Mouse (Mus musculus) heart, embryonic 16.5 days (tissue): ENCODE results near the gene Galk1. TPM values are rescaled to one million over a fixed set of nuclear protein-coding genes. Genes with fewer than 3 reads are reported as not detected.
"Not testable (repeated sequence)": the region's sequence is repeated elsewhere in the genome, so short reads cannot be mapped to it uniquely, and the experiment has no call there.

Source experiments
- ATAC-seq: fragments of 200-750 bp; cut with Nextera tagmentation; replicated peaks from 2 replicates; pipeline ENCODE4 v1.8.0; 2017; ENCODE audit warnings: moderate number of reproducible peaks; ENCODE audit not compliant: insufficient read depth, low FRiP score; ENCODE audit errors: extremely low read depth
- H3K27ac ChIP-seq: fragments of 300-500 bp; sonication (generic); 2 replicates; pipeline ENCODE4 v1.5.1; 2014; ENCODE audit warnings: mild to moderate bottlenecking, low read length, control low read depth, moderate library complexity
- H3K27me3 ChIP-seq: fragments of 300-500 bp; sonication (generic); 2 replicates; pipeline ENCODE4 v1.6.1; 2014; ENCODE audit warnings: low read length, mixed read lengths; ENCODE audit not compliant: control insufficient read depth, insufficient read depth
- H3K36me3 ChIP-seq: fragments of 300-500 bp; sonication (generic); 2 replicates; pipeline ENCODE4 v1.6.1; 2014; ENCODE audit not compliant: control insufficient read depth, insufficient read depth
- H3K4me1 ChIP-seq: fragments of 300-500 bp; sonication (generic); 2 replicates; pipeline ENCODE4 v1.6.1; 2014; ENCODE audit warnings: low read length, mixed read lengths; ENCODE audit not compliant: control insufficient read depth, insufficient read depth
- H3K4me2 ChIP-seq: fragments of 300-500 bp; sonication (generic); 2 replicates; pipeline ENCODE4 v1.6.1; 2014; ENCODE audit warnings: low read depth, mild to moderate bottlenecking, control low read depth, low read length
- H3K4me3 ChIP-seq: fragments of 300-500 bp; sonication (generic); 2 replicates; pipeline ENCODE4 v1.5.1; 2014; ENCODE audit warnings: mild to moderate bottlenecking, control low read depth, low read length
- H3K9ac ChIP-seq: fragments of 300-500 bp; sonication (generic); 2 replicates; pipeline ENCODE4 v1.6.1; 2014; ENCODE audit warnings: low read length, control low read depth
- H3K9me3 ChIP-seq: fragments of 300-500 bp; sonication (generic); replicated peaks from 2 replicates; pipeline ENCODE4 v1.6.1; 2016; ENCODE audit warnings: low read length; ENCODE audit not compliant: control insufficient read depth
- WGBS: fragments of 180-500 bp; shearing (Covaris S2); extraction: QIAGEN DNeasy Blood & Tissue Kit; methylation state at CpG from one replicate; pipeline ENCODE4 v1.1.7; 2014; 5-methylcytosine and 5-hydroxymethylcytosine counted together
- polyA plus RNA-seq: library from polyadenylated mRNA; unstranded; fragments of >200 nt; fragmentation: Nextera tagmentation; extraction: Ambion mirVana; gene quantifications from 2 replicates; pipeline ENCODE4 v1.2.1, GENCODE M21; 2015

The Galk1 gene
- polyA plus RNA-seq, 1 experiment from 2014 or later, result 142 TPM

GRCm38 (mm10) chr11:116025056-116025845, 12.7 kb upstream of the Galk1 start:
- Histone ChIP-seq H3K4me1 (peaks cover 11% of the 10 kb centered on the region), H3K4me2 (no peak overlapping the region), H3K27ac (peak overlapping the region; percentile 5; the same call in 1 of the 2 replicates), H3K9ac (no peak overlapping the region), H3K9me3 (no peaks in the 10 kb centered on the region), H3K27me3 (no peaks in the 10 kb centered on the region), H3K4me3 (no peak overlapping the region), H3K36me3 (peaks cover 9% of the 10 kb centered on the region)
- WGBS, result 88% methylated on average over 3 of the region's 3 CpGs
- no peak for ATAC-seq

GRCm38 (mm10) chr11:116024356-116024808, 11.9 kb upstream of the Galk1 start:
- Histone ChIP-seq H3K27ac (peak overlapping the region; percentile 100), H3K9ac (peak overlapping the region; percentile 99), H3K4me3 (peak overlapping the region; percentile 96), H3K36me3 (peaks cover 9% of the 10 kb centered on the region), H3K27me3 (no peaks in the 10 kb centered on the region), H3K4me1 (peaks cover 11% of the 10 kb centered on the region), H3K4me2 (peak overlapping the region; percentile 70; the same call in 1 of the 2 replicates), H3K9me3 (no peaks in the 10 kb centered on the region)
- under 1% methylated on average over 37 of the region's 37 CpGs for WGBS
- peak; percentile 92 for ATAC-seq

- peak overlapping the region; percentile 100 for H3K27ac ChIP-seq
- peaks cover 9% of the 10 kb centered on the region for H3K36me3 ChIP-seq
- H3K9me3 ChIP-seq, result no peaks in the 10 kb centered on the region
- WGBS, result under 1% methylated on average over 57 of the region's 57 CpGs
- ATAC-seq, result peak; percentile 86
- peaks cover 11% of the 10 kb centered on the region for H3K4me1 ChIP-seq
- H3K4me2 ChIP-seq, result peak overlapping the region; percentile 70
- peak overlapping the region; percentile 99 for H3K9ac ChIP-seq
- peak overlapping the region; percentile 96 for H3K4me3 ChIP-seq
- H3K27me3 ChIP-seq, result no peaks in the 10 kb centered on the region
Observed at GRCm38 (mm10) chr11:116023771-116024355, 11.3 kb upstream of the Galk1 start.

DNA sequence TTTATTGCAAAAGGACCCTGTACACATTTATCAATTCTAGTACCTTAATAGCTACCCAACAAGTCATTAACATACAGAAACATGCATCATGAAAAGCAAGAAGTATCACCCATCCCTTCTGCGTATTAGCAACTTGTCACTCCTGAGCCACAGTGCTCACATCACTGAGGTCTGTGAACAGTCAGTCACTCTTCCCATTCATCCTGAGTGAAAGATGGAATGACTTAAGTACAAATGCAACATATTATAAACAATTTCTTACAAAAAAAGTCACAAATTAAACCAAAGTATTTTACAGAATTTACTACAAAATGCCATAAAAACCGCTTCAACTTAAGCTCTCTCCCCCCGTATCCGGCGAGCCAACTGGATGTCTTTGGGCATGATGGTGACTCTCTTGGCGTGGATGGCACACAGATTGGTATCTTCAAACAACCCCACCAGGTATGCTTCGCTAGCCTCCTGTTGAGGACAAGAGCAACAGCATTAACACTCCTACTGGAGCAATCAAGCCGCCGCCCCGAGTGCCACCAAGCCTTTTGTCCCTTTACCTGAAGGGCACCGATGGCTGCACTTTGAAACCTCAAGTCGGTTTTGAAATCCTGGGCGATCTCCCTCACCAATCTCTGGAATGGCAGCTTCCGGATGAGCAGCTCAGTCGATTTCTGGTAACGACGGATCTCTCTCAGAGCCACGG, 10.7 kb upstream of the Galk1 start:
- not testable (repeated sequence) for H3K9me3 ChIP-seq, H3K36me3 ChIP-seq, ATAC-seq, H3K27me3 ChIP-seq
- H3K9ac ChIP-seq, result peak overlapping the region; percentile 99
- peak overlapping the region; percentile 70 for H3K4me2 ChIP-seq
- H3K4me1 ChIP-seq, result peaks cover 11% of the 10 kb centered on the region
- peak overlapping the region; percentile 96 for H3K4me3 ChIP-seq
- WGBS, result 5% methylated on average over 18 of the region's 18 CpGs
- H3K27ac ChIP-seq, result peak overlapping the region; percentile 100

GRCm38 (mm10) chr11:116022256-116022780, 9.8 kb upstream of the Galk1 start:
- Histone ChIP-seq H3K9me3 (no peaks in the 10 kb centered on the region), H3K4me2 (peak overlapping the region; percentile 57), H3K9ac (peak overlapping the region; percentile 21), H3K27me3 (no peaks in the 10 kb centered on the region), H3K4me3 (peak overlapping the region; percentile 36), H3K4me1 (peaks cover 11% of the 10 kb centered on the region), H3K27ac (no peak overlapping the region), H3K36me3 (peaks cover 9% of the 10 kb centered on the region)
- no peak for ATAC-seq
- 57% methylated on average over 4 of the region's 4 CpGs for WGBS

GRCm38 (mm10) chr11:116021328-116022220, 9.1 kb upstream of the Galk1 start:
- Histone ChIP-seq H3K27me3 (no peaks in the 10 kb centered on the region), H3K36me3 (peaks cover 9% of the 10 kb centered on the region), H3K27ac (no peak overlapping the region), H3K4me2 (no peak overlapping the region; the same call in 1 of the 2 replicates), H3K4me3 (no peak overlapping the region), H3K9me3 (no peaks in the 10 kb centered on the region), H3K9ac (no peak overlapping the region), H3K4me1 (peaks cover 11% of the 10 kb centered on the region)
- no peak for ATAC-seq
- WGBS, result 64% methylated on average over 6 of the region's 6 CpGs

DNA sequence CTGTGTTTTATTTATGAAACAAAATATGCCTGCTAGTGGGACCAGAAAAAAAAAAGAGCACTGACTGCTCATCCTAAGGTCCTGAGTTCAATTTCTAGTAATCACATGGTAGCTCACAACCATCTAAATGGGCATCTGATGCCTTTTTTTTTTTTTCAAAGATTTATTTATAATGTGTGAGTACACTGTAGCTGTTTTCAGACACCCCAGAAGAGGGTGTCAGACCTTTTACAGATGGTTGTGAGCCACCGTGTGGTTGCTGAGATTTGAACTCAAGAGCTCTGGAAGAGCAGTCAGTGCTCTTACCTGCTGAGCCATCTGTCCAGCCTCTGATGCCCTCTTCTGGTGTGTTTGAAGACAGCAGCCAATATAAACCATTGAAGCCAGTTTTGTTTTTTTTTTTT, 8.0 kb upstream of the Galk1 start:
- no peak for ATAC-seq
- no peaks in the 10 kb centered on the region for H3K27me3 ChIP-seq
- H3K9ac ChIP-seq, result no peak overlapping the region
- peaks cover 11% of the 10 kb centered on the region for H3K4me1 ChIP-seq
- no peak overlapping the region for H3K27ac ChIP-seq
- H3K9me3 ChIP-seq, result no peaks in the 10 kb centered on the region
- 38% methylated on average over 1 of the region's 1 CpGs for WGBS
- H3K4me2 ChIP-seq, result no peak overlapping the region
- H3K4me3 ChIP-seq, result no peak overlapping the region
- H3K36me3 ChIP-seq, result peaks cover 9% of the 10 kb centered on the region

DNA sequence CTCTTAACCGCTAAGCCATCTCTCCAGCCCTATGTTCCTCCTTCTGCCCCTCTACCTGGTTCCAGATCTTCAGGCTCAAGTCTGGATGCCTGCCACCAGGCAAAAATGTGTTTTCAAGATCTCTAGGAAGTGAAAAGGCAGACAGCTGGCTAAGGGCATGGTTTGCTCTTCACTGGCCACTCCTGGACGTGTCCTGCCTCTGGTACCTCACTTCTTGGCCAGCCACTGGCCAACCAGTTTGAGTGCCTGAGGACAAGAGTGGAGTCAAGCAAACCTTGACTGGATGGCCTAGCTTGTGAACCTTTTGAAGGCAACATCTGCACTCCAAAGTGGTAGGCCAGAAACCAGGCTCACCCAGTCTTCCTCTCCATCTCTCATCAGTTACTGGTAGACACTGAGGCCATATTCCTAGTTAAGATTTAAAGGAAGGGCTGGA, 7.5 kb upstream of the Galk1 start:
- H3K4me3 ChIP-seq, result no peak overlapping the region
- no peak overlapping the region for H3K4me2 ChIP-seq
- no peak overlapping the region; the same call in 1 of the 2 replicates for H3K27ac ChIP-seq
- no peaks in the 10 kb centered on the region for H3K27me3 ChIP-seq
- WGBS, result 73% methylated on average over 2 of the region's 2 CpGs
- H3K36me3 ChIP-seq, result peaks cover 9% of the 10 kb centered on the region
- H3K9ac ChIP-seq, result no peak overlapping the region
- ATAC-seq, result no peak
- H3K4me1 ChIP-seq, result peaks cover 11% of the 10 kb centered on the region
- H3K9me3 ChIP-seq, result no peaks in the 10 kb centered on the region
